Mouse (Mus musculus): ENCODE measurements at regions not wholly inside any gene's neighbourhood (a gene's known extent, or its start where the extent isn't known, plus 50 kb on each side); places are given as distances from the start of the nearest gene placed in this dataset.

DNA sequence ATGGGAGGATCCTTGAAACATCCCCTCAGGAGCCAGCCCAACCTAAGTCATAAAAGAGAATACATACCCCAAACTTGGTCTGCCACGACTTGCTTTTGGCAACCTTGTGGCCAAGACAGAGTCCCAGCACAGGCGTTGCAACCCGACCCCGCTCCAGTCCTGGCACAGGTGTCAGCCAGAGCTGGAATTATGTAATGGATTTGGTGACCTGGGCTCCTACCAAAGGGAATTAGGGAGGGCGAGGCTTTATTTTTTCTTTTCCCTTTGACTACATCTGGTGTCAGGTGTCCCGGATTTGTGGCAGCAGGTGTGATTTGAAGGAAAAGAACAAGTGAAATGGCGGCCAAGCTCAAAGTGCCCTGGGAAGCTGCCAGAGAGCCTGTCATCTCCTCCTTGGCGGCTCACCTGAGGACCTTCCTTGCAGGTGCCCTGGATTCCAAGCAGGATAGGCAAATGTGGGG, 212.9 kb downstream of the Mef2c start:
- no peak for DNase-seq

DNA sequence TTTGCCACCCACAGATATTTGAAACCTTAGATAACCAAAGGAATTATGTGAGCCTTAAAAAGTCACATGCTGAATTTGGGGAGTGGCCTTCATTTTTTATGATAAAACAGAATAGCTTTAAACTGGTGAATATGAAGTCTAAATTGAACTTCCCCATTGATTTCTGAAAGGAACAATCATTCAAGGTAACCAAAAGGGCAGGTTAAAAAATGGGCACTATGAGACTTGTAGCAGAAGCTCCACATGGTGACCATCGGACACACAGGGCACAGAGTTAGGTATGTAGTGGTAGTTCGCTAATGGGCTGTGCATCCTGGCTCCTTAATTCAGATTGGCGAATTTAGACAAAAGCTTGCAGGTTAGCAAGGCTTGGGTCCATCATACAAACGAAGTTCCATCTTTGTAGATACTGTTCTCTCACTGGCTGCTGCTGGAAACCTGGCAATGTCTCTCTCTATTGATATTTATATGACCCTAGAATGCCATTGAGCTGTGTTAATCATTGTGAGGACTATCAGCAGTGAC, 213.9 kb downstream of the Mef2c start:
- no peak for DNase-seq

DNA sequence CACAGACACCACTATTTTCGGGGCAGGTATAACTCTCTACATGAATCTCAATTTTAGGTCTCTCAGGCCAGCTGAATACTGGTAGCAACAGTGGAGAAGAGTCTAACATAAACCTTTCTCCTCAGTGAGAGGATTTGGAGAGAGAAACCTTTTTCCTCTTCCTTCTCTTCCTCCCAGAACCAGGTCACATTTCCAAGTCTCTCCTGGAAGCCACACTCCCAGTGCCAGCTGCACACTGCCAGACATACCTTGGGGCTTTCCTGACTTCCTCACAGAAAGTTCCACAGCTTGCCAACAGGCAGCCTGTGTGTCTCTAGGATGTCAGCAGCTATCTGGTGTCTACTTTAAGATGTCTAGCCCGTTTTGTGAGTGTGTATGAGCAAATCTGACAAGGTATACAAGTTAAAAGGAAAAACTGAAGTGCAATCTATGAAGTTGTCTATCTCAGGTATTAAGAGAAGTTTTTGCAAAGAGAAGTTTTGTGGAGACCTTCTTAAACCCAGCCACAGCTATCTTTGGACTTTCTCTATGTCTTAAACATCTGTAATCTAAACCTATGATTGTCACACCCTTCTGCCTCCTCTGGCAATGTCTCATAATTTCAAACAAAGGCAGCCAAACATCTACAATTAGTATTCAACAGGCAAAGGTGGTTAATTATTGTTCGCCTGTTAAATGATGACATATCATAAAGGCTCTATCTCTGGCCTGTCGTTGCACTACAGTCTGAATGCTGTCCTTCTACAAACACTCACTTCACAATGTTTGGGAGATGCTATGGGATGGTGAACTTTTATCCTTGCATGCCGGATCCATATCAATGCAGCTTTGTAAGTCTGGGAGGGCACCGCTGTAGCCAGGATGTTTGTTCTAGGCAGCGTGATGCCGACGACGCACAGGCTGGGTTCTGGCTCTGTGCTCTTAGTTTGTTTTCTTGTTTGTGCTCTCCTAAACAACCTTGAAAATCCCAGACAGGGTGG, 214.9 kb downstream of the Mef2c start:
- DNase-seq = no peak

DNA sequence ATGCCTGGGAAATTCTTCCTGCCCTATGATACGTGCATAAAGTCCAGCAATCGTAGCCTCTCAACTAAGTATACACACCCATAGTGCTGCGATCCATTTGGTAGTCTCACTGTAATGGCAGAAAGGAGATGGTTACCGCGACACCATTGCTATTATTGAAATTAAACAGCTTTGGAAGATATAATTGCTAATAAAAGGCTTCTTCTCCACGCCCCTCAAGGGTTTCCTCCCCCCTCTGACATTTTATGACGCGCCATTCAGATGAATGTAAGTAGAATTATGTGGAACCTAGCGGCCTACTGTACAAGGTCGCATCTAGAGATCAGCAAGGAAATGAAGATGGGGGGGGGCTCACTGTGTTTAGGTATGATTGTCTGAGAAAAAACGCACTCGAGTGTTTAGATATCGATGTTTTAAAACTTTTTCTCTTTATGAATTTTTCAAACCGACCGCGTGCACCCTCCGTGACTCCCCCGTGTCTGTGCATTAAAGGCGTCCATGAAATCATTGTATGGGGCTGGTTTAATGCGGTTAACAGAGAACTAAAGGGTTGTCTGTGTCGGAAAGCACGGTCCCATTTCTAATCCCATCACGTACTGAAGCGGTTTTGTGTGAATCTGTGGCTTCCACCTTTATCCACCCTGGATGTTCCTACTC, 215.9 kb downstream of the Mef2c start:
- no peak for DNase-seq

DNA sequence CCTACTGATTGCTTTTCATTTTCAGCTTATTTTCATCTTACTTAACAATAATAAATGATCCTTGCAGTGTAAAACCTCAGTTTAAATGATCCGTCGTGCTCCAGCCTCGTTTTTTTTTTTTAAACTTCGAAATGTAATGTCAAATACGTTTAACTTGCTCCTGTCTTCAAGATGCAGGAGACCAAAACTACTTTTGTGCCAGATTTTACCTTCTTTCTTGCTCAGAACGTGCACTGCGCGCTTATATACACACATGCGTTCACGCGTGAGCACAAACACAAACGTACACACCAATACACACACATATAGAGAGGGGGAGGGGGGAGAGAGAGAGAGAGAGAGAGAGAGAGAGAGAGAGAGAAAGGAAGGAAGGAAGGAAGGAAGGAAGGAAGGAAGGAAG, 216.5 kb downstream of the Mef2c start:
- no peak for DNase-seq

DNA sequence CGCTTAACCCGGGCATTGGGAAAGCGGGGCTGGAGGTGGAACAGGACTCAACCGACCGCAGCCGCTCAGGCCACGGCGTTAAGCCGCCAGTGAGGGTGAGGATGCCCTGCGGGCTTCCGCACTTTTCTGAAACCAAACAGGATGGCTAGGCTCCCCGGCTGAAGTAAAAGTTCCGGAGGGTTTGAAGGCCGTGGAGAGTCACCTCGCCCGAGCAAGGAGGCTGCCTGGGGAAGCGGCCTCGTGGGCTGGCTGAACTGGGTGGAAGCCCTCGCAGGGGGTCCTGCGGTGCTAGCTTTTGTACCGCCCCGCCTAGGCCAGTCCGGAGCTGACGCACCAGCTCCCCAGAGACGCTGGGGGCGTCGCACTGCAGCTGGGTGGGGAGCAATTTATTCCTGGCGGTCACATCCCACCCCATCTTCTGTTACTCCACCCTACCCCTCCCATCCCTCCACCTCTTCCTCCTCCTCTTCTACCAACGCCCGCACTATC, 217.1 kb downstream of the Mef2c start:
- no peak for DNase-seq

DNA sequence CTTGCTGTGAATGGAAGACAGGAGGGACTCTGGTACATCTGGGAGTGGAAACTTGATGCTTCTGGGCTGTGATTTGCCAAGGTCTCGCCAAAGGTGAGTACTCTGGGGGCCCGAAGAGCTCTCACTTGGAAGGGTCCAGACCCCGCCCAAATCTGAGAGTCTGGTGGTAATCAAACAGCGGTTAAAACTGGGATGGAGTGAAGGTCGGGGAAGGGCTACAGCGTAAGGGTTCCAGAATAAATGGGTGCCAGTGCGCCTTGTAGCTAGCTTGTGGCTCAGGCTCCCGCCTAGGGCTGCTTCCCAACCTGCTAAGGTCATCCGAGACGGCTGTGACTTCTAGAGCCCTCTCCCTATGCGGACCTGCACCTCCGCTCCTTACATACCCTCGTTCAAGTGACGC, 217.7 kb downstream of the Mef2c start:
- DNase-seq = no peak

DNA sequence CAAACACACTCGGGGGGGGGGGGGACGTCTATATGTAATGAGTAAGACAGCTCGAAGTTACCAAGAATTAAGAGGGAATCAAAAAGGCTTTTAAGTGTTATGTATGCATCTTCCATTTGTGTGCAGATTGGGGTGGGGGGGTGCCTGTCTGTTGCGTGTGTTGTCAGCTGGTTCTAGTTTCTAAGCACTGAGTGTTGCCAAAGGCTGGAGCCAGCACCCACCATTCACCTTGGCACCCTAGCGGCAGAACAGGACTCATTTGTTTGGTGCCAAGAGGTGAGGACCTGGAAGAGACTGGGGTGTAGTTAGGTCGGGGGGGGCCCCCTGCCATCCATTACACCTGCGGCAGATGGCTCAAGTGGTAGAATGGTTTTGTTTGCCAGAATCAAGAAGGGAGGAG, 218.4 kb downstream of the Mef2c start:
- no peak for DNase-seq

DNA sequence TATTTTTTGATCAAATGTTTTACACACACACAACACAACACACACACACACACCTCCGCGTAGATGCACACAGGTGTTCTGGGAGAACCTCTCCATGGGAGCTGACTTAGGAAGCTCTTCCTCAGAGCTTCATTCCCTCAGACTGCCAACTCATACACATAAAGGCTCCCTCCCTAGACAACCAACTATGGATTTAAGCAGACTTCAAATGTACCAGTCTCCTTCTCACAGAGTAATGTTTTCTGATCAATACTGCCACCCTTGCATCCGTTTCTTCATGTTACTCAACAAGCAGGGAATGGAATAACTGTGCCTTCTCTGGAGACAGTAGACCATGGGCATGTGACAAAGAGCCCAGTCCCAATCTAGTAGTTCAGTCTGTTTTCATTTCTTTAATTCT, 219.0 kb downstream of the Mef2c start:
- no peak for DNase-seq

DNA sequence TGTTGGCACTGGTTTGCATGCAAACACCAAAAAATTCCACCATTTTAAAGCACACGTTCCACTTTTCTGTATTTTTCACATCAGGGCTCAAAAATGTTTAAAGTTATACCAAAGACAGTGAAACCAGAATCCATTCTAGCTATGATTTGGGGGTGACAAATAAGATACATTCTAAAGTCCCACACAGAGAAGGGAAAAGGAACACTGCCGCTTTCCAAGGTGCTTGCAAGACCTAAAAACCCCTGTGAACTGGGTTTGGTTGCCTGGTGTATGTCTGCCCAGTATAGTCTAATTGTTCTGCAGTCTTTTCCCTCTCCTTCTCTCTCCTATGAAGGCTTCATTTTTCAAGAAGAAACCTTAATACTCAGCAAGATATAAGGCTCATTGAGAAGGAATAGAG, 219.6 kb downstream of the Mef2c start:
- no peak for DNase-seq

DNA sequence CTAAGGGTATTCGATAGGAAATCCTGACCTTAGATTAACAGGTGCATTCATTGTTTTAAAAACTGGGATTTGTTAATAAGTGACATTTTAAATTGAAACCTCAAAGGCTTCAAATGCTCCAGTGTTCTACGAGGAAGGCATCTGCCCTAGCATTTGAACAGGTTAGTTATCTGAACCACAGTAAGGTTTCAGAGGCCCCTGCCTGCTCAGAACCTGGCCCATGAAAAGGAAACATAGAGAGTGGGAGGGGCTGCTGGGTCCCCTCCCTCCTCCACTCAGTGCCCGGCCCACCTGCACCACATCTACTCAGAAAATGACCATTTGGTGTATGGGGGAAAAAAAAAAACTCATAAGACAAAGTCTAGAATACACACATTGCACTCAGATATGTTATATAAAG, 220.4 kb downstream of the Mef2c start:
- no peak for DNase-seq

DNA sequence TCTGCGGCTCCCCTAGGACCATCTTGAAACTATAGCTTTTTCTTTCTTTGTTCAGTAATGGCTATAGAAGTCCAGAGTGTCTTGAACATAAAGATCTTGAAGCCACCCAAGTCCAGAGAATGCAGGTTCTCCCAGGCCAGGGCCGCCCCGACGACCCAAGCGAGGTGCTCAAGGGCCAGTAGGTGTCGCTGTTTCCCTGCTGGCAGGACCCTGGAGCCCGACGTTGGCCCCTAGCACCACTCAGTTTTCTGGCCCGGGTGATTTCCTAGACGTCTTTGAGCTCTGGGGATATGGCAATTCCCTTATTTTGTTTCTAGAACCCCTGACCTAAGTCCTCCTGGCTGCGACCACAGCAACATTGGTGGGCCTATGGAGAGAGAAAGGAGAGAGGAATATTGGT, 221.2 kb downstream of the Mef2c start:
- peak; percentile 64 for DNase-seq

DNA sequence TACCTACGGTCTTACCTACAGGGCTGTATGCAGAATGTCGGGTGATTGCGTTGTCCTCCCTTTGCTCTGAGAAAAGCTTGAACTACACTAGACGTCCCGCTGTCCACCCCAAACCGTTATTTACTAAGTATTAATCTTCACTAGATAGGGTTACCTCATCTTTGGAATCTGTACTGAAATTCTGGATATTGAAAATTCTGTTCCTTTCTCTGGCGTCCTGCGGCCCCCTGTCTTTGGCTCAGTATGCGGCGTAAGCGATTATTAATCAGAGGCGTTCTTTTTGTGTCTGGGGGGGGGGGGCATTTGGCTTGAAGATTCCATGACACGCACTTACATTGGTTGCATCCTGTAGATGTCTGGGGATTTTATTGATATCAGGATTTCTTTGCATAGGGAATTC, 222.0 kb downstream of the Mef2c start:
- no peak for DNase-seq

DNA sequence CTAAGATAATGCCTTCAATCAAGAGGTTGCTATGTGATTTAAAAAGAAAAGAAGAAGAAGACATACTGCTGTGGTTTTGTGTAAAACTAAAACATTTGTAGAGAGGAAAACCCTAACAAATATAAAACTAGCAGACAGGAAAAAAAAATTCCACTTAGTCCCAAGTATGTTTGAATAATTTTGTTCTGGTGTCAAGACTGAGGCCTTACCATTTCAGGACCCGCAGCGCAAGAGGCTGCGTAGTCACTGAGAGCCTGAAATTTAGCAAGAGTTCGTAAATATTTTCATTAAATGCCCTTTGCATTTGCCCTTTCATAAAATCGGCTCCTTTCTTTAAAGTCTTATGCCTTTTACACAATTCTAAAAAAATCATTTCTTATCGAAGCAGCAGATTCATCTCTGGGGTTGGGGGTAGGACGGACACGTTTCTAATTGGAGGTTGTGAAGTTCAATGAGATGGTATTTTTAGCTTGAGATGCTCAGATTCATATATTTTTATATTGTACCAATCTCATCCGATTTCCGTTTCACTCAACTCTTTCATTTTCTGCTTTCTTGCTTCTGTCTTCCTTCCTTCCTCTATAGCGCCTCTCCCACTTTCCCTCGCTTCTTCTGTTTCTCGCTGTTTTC, 222.6 kb downstream of the Mef2c start:
- DNase-seq = no peak

DNA sequence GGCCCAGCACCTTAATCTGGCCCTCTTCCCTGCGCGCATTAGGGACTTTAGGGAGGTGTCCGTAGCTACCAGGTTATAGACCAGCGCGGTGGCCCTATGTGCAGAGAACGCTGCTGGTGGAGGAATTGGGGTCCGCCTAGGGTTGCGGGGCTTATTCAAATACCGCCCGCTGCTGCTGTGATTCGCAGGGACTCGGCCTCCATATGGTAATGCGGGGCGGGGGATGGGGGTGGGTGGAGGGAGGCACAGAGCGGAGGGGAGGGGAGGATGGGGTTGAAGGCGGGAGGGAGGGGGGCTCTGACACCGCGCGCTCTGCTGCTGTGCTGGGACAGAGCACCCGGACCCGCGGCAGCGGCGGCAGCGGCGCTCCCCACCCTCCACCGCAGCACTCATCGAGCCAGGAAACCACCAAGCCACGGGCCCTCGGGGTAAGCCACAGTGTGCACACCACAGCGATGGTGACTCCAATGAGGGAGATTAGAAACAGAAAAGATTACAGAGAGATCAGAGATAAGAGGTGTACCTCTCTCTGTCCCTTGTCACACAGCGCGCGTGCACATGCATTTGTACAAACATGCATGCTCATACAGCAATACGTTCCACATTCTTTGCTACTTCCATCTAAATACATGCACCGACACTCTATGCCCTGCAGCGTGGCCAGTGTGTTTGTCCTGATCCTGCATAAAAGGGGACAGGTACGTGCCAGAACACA, 223.4 kb downstream of the Mef2c start:
- DNase-seq = no peak

DNA sequence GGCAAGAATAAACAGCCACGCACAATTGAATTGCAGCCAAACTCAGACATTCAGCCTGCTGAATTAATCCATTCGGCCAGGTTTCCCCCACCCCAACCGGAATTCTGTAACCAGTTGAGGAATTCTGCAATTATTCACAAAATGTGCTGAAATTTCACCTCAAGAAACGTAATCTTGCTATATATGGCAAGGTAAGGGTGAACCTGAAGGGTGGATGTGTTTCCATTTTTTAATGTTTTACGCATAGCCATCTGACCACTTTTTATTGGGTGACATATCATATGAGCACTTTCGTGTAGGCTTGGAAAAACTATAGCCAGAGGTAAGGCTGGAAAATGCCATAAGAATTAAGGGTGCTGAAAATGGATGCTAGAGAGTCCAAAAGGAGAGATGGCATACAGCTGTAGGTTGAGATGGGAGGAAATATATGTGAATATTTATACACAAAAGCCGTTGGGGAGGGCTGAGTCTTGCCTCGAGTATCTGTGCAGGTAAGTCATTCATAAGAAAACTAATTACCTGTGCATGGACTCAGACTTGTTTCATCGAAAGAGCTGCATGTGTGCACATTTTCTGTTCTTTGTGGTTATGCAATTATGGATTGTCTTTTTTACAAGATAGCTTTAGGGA, 224.0 kb downstream of the Mef2c start:
- DNase-seq = no peak

DNA sequence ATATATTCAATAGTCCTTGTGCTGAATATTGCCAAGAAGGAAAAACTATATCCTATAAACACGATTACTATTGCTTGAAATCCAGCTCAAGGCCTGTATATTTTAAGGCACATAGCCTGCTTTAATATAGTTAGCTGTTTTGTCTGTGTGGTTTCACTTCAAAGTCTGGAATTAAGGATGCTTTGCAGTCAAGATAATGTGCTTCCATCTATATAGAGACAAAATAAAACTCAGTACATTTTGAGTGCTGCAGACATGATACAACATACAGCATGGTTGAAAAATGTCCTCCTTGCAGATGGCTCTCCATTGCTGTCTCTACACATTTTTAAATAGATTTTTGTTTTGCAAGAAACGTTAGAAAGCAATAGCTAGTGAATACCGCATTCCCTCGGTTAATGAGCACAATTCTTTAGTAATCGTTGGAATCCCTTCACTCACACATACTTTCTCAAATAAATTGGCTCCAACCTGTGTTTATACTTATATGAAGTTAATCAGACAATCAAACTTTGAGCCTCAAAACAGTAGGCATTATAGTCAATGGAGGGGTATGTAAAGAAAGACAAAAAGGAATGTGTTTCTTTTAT, 224.7 kb downstream of the Mef2c start:
- DNase-seq = no peak

DNA sequence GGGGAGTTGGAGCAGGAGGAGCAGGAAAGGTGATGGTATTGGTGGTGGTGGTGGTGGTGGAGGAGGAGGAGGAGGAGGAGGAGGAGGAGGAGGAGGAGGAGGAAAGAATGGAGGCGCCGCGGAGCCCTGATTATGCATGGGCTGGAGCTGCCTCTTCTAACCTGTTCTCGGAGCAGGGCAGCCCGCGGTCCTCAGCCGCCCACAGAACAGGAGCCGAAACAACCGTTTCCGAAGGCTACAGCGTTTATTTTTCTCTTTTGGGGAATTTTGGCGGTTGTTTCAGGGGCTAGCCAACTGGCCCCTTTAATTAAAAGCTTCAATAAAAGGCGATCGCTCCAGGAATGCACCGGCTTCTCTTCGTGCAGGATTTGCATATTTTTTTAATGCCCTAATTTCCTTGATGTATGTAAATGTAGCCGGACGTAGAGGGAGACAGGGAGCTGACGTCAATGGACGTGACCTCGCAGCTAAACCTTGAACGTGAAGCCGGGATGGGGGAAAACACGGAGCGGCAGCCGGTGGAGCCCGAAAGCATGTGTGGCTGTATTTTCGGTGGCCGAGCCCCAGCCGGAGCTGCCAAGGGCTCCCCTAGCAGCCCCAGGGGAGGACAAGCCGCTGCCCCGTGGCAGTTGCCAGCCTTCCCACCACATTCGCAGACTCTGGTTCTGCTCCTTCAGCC, 225.6 kb downstream of the Mef2c start:
- no peak for DNase-seq

DNA sequence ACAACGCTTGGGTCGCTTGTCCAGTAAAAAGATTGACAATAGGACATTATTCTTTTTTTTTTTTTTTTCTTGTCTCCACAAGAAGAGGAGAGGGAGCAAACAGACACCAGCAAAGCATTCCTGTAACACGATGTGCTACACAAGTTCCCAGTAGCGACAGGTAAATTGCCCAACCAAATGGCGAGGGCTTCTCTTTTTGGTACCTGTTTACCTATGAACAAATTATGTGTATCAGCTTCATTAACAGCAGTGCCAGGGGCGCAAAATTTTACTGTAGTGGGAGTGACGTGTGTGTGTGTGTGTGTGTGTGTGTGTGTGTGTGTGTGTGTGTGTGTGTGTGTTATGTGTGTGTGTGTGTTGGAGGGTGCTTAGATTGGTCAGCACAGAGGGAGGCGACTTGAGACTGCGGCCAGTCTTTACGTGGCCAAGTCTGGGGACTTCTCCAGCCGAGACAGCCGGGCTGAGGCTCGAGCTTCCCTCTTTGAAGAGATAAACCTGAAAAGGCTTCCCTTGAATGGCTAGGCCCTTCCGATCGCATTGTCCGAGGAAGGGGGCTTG, 226.4 kb downstream of the Mef2c start:
- DNase-seq = no peak

DNA sequence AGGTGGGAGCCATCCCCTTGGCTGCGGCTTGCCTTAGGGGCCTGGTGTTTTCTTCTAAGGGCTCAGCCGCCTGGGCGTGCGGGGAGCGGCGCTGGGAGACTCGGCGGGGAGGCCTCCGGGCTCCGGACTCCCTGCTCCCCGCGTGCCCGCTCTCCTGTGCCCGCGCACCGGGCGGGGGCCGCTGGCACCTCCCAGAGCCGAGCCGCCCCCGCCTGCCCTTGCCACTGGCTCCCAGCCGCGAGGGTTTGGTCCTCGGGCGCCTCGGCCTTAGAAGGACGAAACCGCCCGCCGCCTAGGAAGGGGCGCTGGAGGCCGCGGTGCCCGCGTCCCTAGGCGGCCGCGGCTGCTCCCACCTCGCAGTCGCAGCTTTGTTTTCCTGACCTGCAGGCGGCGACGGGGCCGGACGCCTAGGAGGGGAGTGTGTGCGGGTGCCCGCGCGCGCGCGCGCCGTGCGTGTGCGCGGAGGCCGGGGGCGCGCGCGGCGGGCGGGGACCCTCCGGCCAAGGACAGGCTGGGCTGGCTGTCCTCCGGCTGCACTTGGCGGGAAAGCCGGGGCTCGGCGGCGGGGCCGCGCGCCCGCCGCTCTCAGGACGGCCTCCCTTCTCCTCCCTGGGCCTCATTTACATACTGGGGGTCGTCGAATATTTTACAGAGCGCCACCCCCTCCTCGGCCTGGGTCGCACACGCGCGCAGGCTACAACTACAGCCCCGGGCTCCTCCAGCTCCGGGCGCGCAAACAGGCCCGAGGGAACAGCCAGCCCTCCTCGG, 227.1 kb downstream of the Mef2c start:
- DNase-seq = peak; percentile 27

Measured in thymus, postnatal 14 days (tissue).